Mouse (Mus musculus) gastrocnemius, postnatal 14 days (tissue): ENCODE results near the gene Tns1. TPM values are rescaled to one million over a fixed set of nuclear protein-coding genes. Genes with fewer than 3 reads are reported as not detected.

Experiments
- DNase-seq: peaks from one replicate; pipeline ENCODE4 v3.0.0; 2021; ENCODE audit warnings: mixed read lengths
- intact Hi-C: fragments of 180-260 bp; cut with DNase I; formaldehyde crosslinking; loops from one replicate; pipeline ENCODE4 v1.15.1; 2025; ENCODE audit warnings: low total_unique reads
- total RNA-seq, 2 experiments: library from RNA; stranded (reverse); gene quantifications; 2 replicates each; pipeline ENCODE4 v1.2.3; 2021

The Tns1 gene
- total RNA-seq, 2 experiments from 2014 or later, result 176 to 217 TPM

GRCm38 (mm10) chr1:74124991-74125552, 823 bp upstream of the Tns1 start, which contains the start of gene Rufy4:
Gene Rufy4 (plus strand): TSS chr1:74125541.
- intact Hi-C loops, result loop anchor here (5.0 kb wide), 1 partner anchor 223 kb away; no protein-coding TSS in a partner anchor
- peak; percentile 56 for DNase-seq

GRCm38 (mm10) chr1:74123215-74123614, 1.0 kb downstream of the Tns1 start:
- intact Hi-C loops, result loop anchor here (5.0 kb wide), 1 partner anchor 221 kb away; no protein-coding TSS in a partner anchor

GRCm38 (mm10) chr1:74121821-74122576, 2.2 kb downstream of the Tns1 start:
- intact Hi-C loops, result loop anchor here (5.0 kb wide), 1 partner anchor 220 kb away; no protein-coding TSS in a partner anchor
- DNase-seq, result peak; percentile 48

More at GRCm38 (mm10) chr1:74123215-74123614, 1.0 kb downstream of the Tns1 start:
- DNase-seq, result no peak

GRCm38 (mm10) chr1:74121138-74121537, 3.1 kb downstream of the Tns1 start:
- intact Hi-C loops, result loop anchor here (5.0 kb wide), 1 partner anchor 219 kb away; no protein-coding TSS in a partner anchor
- DNase-seq, result no peak

- intact Hi-C loops, result no loop called here
- no peak for DNase-seq
These were observed 5.1 kb downstream of the Tns1 start for GRCm38 (mm10) chr1:74119115-74119514.

- no peak for DNase-seq
- intact Hi-C loops, result no loop called here
These were observed 6.4 kb downstream of the Tns1 start for GRCm38 (mm10) chr1:74117876-74118275.

GRCm38 (mm10) chr1:74113071-74113470, 11.2 kb downstream of the Tns1 start:
- DNase-seq, result no peak
- intact Hi-C loops, result no loop called here

GRCm38 (mm10) chr1:74111696-74112030, 12.6 kb downstream of the Tns1 start:
- DNase-seq, result no peak

GRCm38 (mm10) chr1:74110932-74111695, 13.1 kb downstream of the Tns1 start:
- no peak for DNase-seq
- intact Hi-C loops, result no loop called here

More at GRCm38 (mm10) chr1:74111696-74112030, 12.6 kb downstream of the Tns1 start:
- intact Hi-C loops, result no loop called here

GRCm38 (mm10) chr1:74109670-74110069, 14.6 kb downstream of the Tns1 start:
- intact Hi-C loops, result no loop called here
- DNase-seq, result no peak

GRCm38 (mm10) chr1:74107931-74108618, 16.2 kb downstream of the Tns1 start:
- DNase-seq, result no peak
- intact Hi-C loops, result no loop called here

- DNase-seq, result no peak
- intact Hi-C loops, result no loop called here
These were observed 18.0 kb downstream of the Tns1 start for GRCm38 (mm10) chr1:74106214-74106613.

- intact Hi-C loops, result no loop called here
- no peak for DNase-seq
These were observed 18.6 kb downstream of the Tns1 start for GRCm38 (mm10) chr1:74105660-74106059.

GRCm38 (mm10) chr1:74103654-74104353, 20.4 kb downstream of the Tns1 start:
- intact Hi-C loops, result no loop called here
- DNase-seq, result no peak

GRCm38 (mm10) chr1:74099001-74099435, 25.2 kb downstream of the Tns1 start:
- intact Hi-C loops, result no loop called here
- DNase-seq, result peak; percentile 59

- peak; percentile 57 for DNase-seq
- intact Hi-C loops, result no loop called here
These were observed 25.9 kb downstream of the Tns1 start for GRCm38 (mm10) chr1:74098004-74099000.

- DNase-seq, result no peak
These were observed 28.5 kb downstream of the Tns1 start for GRCm38 (mm10) chr1:74095728-74096127.

GRCm38 (mm10) chr1:74095296-74095695, 29.0 kb downstream of the Tns1 start:
- intact Hi-C loops, result no loop called here
- no peak for DNase-seq

More at GRCm38 (mm10) chr1:74095728-74096127, 28.5 kb downstream of the Tns1 start:
- intact Hi-C loops, result no loop called here
